Comparison of ENCODE assay signal across 12 mouse cellular contexts in genomic region chr19:47211609-47212312, GRCm38 (mm10). TPM values are rescaled to one million over a fixed set of nuclear protein-coding genes. Genes with fewer than 3 reads are reported as not detected.
DNase-seq lines count a peak whose midpoint lies in the region; ATAC-seq lines count a peak whose summit lies in the region.
"Had no signal": no experiment of that assay in that cellular context is flagged by ENCODE, and none has a peak within 500 bp of the region (broad histone marks: within the 10 kb centered on the region; RNA-seq: fewer than 3 reads in every experiment).

No protein-coding gene starts in this region.

- H3K4me1 ChIP-seq in forebrain, embryonic 14.5 days (ENCODE audit: control insufficient read depth, insufficient read depth, low read length), result 0 out of 2 replicates have a peak, but pooled peaks cover 3% of the 10 kb centered on the region
- no peaks in the 10 kb centered on the region for H3K4me1 ChIP-seq in midbrain, embryonic 11.5 days (ENCODE audit: control insufficient read depth, insufficient read depth, low read length)
- H3K4me1 ChIP-seq: embryonic facial prominence, embryonic 12.5 days had no signal

- H3K36me3 ChIP-seq in forebrain, embryonic 14.5 days (ENCODE audit: control insufficient read depth, insufficient read depth, low read length), result no peaks in the 10 kb centered on the region
- no peaks in the 10 kb centered on the region for H3K36me3 ChIP-seq in midbrain, embryonic 11.5 days (ENCODE audit: control insufficient read depth, insufficient read depth, low read length)
- H3K36me3 ChIP-seq: embryonic facial prominence, embryonic 12.5 days had no signal

- peak; percentile 31 for DNase-seq in right cerebral cortex, postnatal 4 days
- no peak for DNase-seq in right cerebral cortex, adult 2 months (ENCODE audit: low spot score in 2 of 2)
- peak; percentile 78 for DNase-seq in forebrain, embryonic 14.5 days (ENCODE audit: low spot score)
- peak; percentile 68 for DNase-seq in midbrain, embryonic 11.5 days (ENCODE audit: low spot score, missing footprints)
- no peak for DNase-seq in natural killer cell, adult 2 months (ENCODE audit: low spot score in 2 of 2)
- DNase-seq in gastrocnemius, postnatal 4 days (ENCODE audit: low spot score in 2 of 2), result no peak
- no peak for DNase-seq in adrenal gland, adult 8-10 months

- ATAC-seq in forebrain, embryonic 14.5 days, result peak; percentile 90
- ATAC-seq in midbrain, embryonic 11.5 days (ENCODE audit: low FRiP score), result peak; percentile 64; the same call in 1 of the 2 replicates

- H3K4me2 ChIP-seq in forebrain, embryonic 14.5 days (ENCODE audit: low read length), result no peak overlapping the region
- H3K4me2 ChIP-seq in midbrain, embryonic 11.5 days, result no peak overlapping the region
- H3K4me2 ChIP-seq: embryonic facial prominence, embryonic 12.5 days had no signal

- H3K4me3 ChIP-seq in forebrain, embryonic 14.5 days (ENCODE audit: low read depth, low read length), result no peak overlapping the region
- H3K4me3 ChIP-seq in midbrain, embryonic 11.5 days (ENCODE audit: low read depth, low read length), result no peak overlapping the region
- H3K4me3 ChIP-seq: embryonic facial prominence, embryonic 12.5 days had no signal

- H3K9me3 ChIP-seq in forebrain, embryonic 14.5 days (replicated peaks; ENCODE audit: control insufficient read depth, low read length), result no peaks in the 10 kb centered on the region
- no peaks in the 10 kb centered on the region for H3K9me3 ChIP-seq in midbrain, embryonic 11.5 days (ENCODE audit: control insufficient read depth, low read length)
- H3K9me3 ChIP-seq: embryonic facial prominence, embryonic 12.5 days had no signal

- H3K9ac ChIP-seq in forebrain, embryonic 14.5 days (ENCODE audit: low read length), result no peak overlapping the region
- H3K9ac ChIP-seq in midbrain, embryonic 11.5 days (ENCODE audit: low read length), result no peak overlapping the region
- H3K9ac ChIP-seq: embryonic facial prominence, embryonic 12.5 days had no signal

- WGBS in forebrain, embryonic 14.5 days, result 66% methylated on average over 10 of the region's 10 CpGs
- WGBS in midbrain, embryonic 11.5 days, result 80% methylated on average over 10 of the region's 10 CpGs

- peak overlapping the region; percentile 81 for H3K27ac ChIP-seq in forebrain, embryonic 14.5 days (ENCODE audit: low read depth, low read length)
- H3K27ac ChIP-seq in midbrain, embryonic 11.5 days (ENCODE audit: low read depth, low read length), result no peak overlapping the region
- H3K27ac ChIP-seq: embryonic facial prominence, embryonic 12.5 days had no signal

- H3K27me3 ChIP-seq in forebrain, embryonic 14.5 days (replicated peaks; ENCODE audit: control insufficient read depth, insufficient read depth, low read length), result no peaks in the 10 kb centered on the region
- H3K27me3 ChIP-seq in midbrain, embryonic 11.5 days (ENCODE audit: control insufficient read depth, insufficient read depth, low read length), result no peaks in the 10 kb centered on the region
- H3K27me3 ChIP-seq: embryonic facial prominence, embryonic 12.5 days had no signal

RNA-seq across cellular contexts. Expression of gene Neurl1a, which starts 33.1 kb away (rescaled TPM):
- 3.7 and 6.4 TPM in 2 replicates for polyA plus RNA-seq in forebrain, embryonic 14.5 days (2014; fragmentation: Nextera tagmentation; extraction: Ambion mirVana)
- 2.9 and 4.0 TPM in 2 replicates for polyA plus RNA-seq in midbrain, embryonic 11.5 days (2014; fragmentation: Nextera tagmentation; extraction: Ambion mirVana)
- 10 to 100 TPM; 30.8 to 33.0 TPM for total RNA-seq in gastrocnemius, postnatal 4 days (2021)
- 10 to 100 TPM; 16.2 to 26.8 (median 22.2) TPM for total RNA-seq in adrenal gland, adult 8-10 months (2022)

RNA-seq across cellular contexts. Expression of gene Calhm3, which starts 54.2 kb away (rescaled TPM):
- polyA plus RNA-seq in forebrain, embryonic 14.5 days (2014; fragmentation: Nextera tagmentation; extraction: Ambion mirVana), result not detected in 2 replicates
- not detected in 2 replicates for polyA plus RNA-seq in midbrain, embryonic 11.5 days (2014; fragmentation: Nextera tagmentation; extraction: Ambion mirVana)
- not detected for total RNA-seq in gastrocnemius, postnatal 4 days (2021)
- not detected for total RNA-seq in adrenal gland, adult 8-10 months (2022)
- total RNA-seq: megakaryocyte-erythroid progenitor cell, adult 5-6 weeks had no signal
- polyA plus RNA-seq: embryonic facial prominence, embryonic 12.5 days; gonadal fat pad, adult 2 months; large intestine, adult 2 months; liver, embryonic 16.5 days had no signal

Comparison
In these comparisons a context has a peak if more than half of its experiments do, and no peak if none do; other contexts are left out.
1. DNase-seq: peak in right cerebral cortex, postnatal 4 days (single experiment), forebrain, embryonic 14.5 days (single experiment) and midbrain, embryonic 11.5 days (single experiment); none in right cerebral cortex, adult 2 months (0 of 2), natural killer cell, adult 2 months (0 of 2), gastrocnemius, postnatal 4 days (0 of 2) and adrenal gland, adult 8-10 months (single experiment).